Mouse (Mus musculus) forebrain, postnatal 0 days (tissue): ENCODE results near the gene Fnbp1l. TPM values are rescaled to one million over a fixed set of nuclear protein-coding genes. Genes with fewer than 3 reads are reported as not detected.
A peak's percentile ranks its signal among the peaks of the same experiment; 100 is the strongest.

Experiments used
- ATAC-seq: fragments of 200-750 bp; cut with Nextera tagmentation; 2 replicates; pipeline ENCODE4 v1.8.0; 2017; ENCODE audit warnings: mild to moderate bottlenecking, moderate library complexity
- DNase-seq: peaks from one replicate; pipeline ENCODE4 v3.0.0-alpha.2; 2015
- H3K27ac ChIP-seq: fragments of 300-500 bp; sonication (generic); 2 replicates; pipeline ENCODE4 v1.5.1; 2014; ENCODE audit warnings: low read depth, mild to moderate bottlenecking, antibody characterized with exemption, low read length, moderate library complexity, mixed read lengths
- H3K27me3 ChIP-seq: fragments of 300-500 bp; sonication (generic); 2 replicates; pipeline ENCODE4 v1.6.1; 2014; ENCODE audit warnings: mild to moderate bottlenecking, low read length, mixed read lengths; ENCODE audit not compliant: insufficient read depth
- H3K36me3 ChIP-seq: fragments of 300-500 bp; sonication (generic); 2 replicates; pipeline ENCODE4 v1.6.1; 2014; ENCODE audit warnings: mild to moderate bottlenecking, moderate library complexity; ENCODE audit not compliant: insufficient read depth
- H3K4me1 ChIP-seq: fragments of 300-500 bp; sonication (generic); 2 replicates; pipeline ENCODE4 v1.6.1; 2014; ENCODE audit warnings: antibody characterized with exemption; ENCODE audit not compliant: insufficient read depth
- H3K4me2 ChIP-seq: fragments of 300-500 bp; sonication (generic); 2 replicates; pipeline ENCODE4 v1.6.1; 2014; ENCODE audit warnings: low read depth, mild to moderate bottlenecking, moderate library complexity
- H3K4me3 ChIP-seq: fragments of 300-500 bp; sonication (generic); 2 replicates; pipeline ENCODE4 v1.5.1; 2014; ENCODE audit warnings: low read depth, low read length, mixed read lengths
- H3K9ac ChIP-seq: fragments of 300-500 bp; sonication (generic); 2 replicates; pipeline ENCODE4 v1.6.1; 2014; ENCODE audit warnings: mild to moderate bottlenecking
- H3K9me3 ChIP-seq: fragments of 300-500 bp; sonication (generic); 2 replicates; pipeline ENCODE4 v1.6.1; 2016; ENCODE audit warnings: low read length
- CTCF ChIP-seq: sonication (generic); IDR thresholded peaks from 2 replicates; pipeline ENCODE4 v1.5.1; 2016; ENCODE audit warnings: antibody characterized with exemption, control low read depth, low read depth
- WGBS: fragments of 180-500 bp; shearing (Covaris S2); extraction: QIAGEN DNeasy Blood & Tissue Kit; methylation state at CpG from one replicate; pipeline ENCODE4 v1.1.7; 2014; 5-methylcytosine and 5-hydroxymethylcytosine counted together
- polyA plus RNA-seq: library from polyadenylated mRNA; unstranded; fragments of >200 nt; fragmentation: Nextera tagmentation; extraction: Ambion mirVana; gene quantifications from 2 replicates; pipeline ENCODE4 v1.2.1, GENCODE M21; 2015
- total RNA-seq: library from RNA; depleted of rRNA; stranded (reverse); fragments of >200 nt; gene quantifications from 2 replicates; pipeline ENCODE4 v1.2.3, GENCODE M21; 2014

Fnbp1l gene
- total and polyA plus RNA-seq, 2 experiments from 2014 or later, result 203 to 220 TPM

- H3K4me3 ChIP-seq, result no peak overlapping the region
- no peak overlapping the region for H3K9ac ChIP-seq
- no peak overlapping the region for H3K27ac ChIP-seq
- no peaks in the 10 kb centered on the region for H3K36me3 ChIP-seq
- ATAC-seq (no peak), DNase-seq (peak; percentile 24)
- H3K27me3 ChIP-seq, result no peaks in the 10 kb centered on the region
- TF ChIP-seq CTCF, result no peak
- no peak overlapping the region for H3K4me2 ChIP-seq
- no peaks in the 10 kb centered on the region for H3K9me3 ChIP-seq
- peaks cover 5% of the 10 kb centered on the region; the same call in 1 of the 2 replicates for H3K4me1 ChIP-seq
- WGBS, result 37% methylated on average over 6 of the region's 6 CpGs
Observed at GRCm38 (mm10) chr3:122624591-122624990, 5.1 kb upstream of the Fnbp1l start.

DNA sequence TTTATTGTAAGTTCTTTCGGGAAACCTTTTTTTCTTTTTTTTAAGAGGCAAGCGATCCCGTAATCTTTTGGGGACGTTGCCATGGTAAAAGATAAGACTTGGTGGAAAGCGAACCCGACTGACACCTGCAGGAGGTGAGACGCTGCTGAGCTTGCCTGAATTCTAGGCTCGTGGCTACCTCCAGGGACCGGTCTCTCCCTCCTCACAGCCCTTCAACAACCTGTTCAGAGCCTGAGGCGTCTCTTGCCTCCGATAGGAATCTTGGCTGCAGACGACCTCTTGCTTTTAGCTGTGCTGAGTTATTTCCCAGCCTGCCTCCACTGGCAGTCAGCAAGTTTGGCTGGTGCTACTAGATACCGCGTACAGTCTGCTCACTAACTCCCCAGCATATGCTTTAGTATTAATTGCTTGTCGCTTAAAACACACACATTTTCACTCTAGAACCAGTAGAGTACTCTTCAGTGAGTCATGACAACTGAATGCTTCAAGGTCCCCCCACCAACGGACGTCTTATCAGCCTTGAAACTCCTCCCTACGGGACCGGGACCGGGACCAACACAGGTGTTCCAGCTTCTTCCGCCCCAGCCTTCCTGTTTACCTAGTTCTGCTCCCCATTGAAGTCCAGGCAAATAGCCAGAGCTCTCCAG is 893 bp upstream of the Fnbp1l start:
- peaks cover 13% of the 10 kb centered on the region; the same call in 1 of the 2 replicates for H3K4me1 ChIP-seq
- H3K9ac ChIP-seq, result peak overlapping the region; percentile 99
- H3K36me3 ChIP-seq, result no peaks in the 10 kb centered on the region
- peak overlapping the region; percentile 64 for H3K4me2 ChIP-seq
- peak overlapping the region; percentile 100 for H3K27ac ChIP-seq
- no peaks in the 10 kb centered on the region for H3K27me3 ChIP-seq
- peak; percentile 48 for TF ChIP-seq CTCF
- no peaks in the 10 kb centered on the region for H3K9me3 ChIP-seq
- ATAC-seq (peak; percentile 63), DNase-seq (peak; percentile 85)
- 2% methylated on average over 21 of the region's 21 CpGs for WGBS
- H3K4me3 ChIP-seq, result peak overlapping the region; percentile 99

GRCm38 (mm10) chr3:122619931-122620284 is 393 bp upstream of the Fnbp1l start:
- no peaks in the 10 kb centered on the region for H3K27me3 ChIP-seq
- peak overlapping the region; percentile 64 for H3K4me2 ChIP-seq
- ATAC-seq (peak; percentile 81), DNase-seq (peak; percentile 84)
- TF ChIP-seq CTCF, result no peak
- no peaks in the 10 kb centered on the region for H3K9me3 ChIP-seq
- H3K36me3 ChIP-seq, result no peaks in the 10 kb centered on the region
- peak overlapping the region; percentile 99 for H3K9ac ChIP-seq
- under 1% methylated on average over 20 of the region's 20 CpGs for WGBS
- peaks cover 18% of the 10 kb centered on the region; the same call in 1 of the 2 replicates for H3K4me1 ChIP-seq
- peak overlapping the region; percentile 100 for H3K27ac ChIP-seq
- H3K4me3 ChIP-seq, result peak overlapping the region; percentile 99

- Histone ChIP-seq H3K9ac (peak overlapping the region; percentile 99), H3K36me3 (no peaks in the 10 kb centered on the region), H3K4me3 (peak overlapping the region; percentile 99), H3K27ac (peak overlapping the region; percentile 100), H3K4me2 (peak overlapping the region; percentile 64), H3K27me3 (no peaks in the 10 kb centered on the region), H3K4me1 (peaks cover 21% of the 10 kb centered on the region; the same call in 1 of the 2 replicates), H3K9me3 (no peaks in the 10 kb centered on the region)
- TF ChIP-seq CTCF, result peak; percentile 55
- DNase-seq (peak; percentile 73), ATAC-seq (no peak)
- WGBS, result under 1% methylated on average over 30 of the region's 30 CpGs
Observed at GRCm38 (mm10) chr3:122618402-122618801, 1.1 kb downstream of the Fnbp1l start.

DNA sequence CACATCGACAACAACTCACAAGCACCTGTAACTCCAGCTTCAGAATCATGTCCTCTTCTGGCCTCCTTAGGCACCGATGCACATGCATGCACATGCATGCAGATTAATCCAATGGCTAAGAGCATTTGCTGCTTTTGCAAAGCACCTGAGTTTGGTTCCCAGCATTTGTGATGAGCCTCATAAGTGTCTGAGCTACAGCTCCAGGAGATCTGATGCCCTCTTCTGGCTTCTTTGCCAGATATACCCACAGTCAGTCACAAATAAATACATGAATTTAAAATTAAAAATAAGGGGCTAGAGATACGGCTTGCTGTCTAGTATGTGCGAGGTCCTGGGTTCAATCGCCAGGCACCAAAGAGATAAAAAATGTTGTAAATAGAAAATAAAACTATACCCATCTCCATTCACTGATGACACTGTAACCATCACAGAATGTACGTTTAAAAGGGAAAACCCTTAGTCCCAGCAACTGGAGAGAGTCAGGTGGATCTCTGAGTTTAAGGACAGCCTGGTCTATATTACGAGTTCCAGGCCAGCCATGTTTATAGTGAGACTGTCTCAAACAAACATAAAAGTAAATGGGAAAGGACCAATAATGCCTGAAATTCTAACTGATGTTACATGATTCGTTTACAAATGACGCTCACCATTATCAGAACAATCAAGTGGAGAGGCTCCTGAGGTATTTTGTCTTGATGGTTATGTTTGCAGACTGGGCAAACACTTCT is 1.7 kb downstream of the Fnbp1l start:
- Histone ChIP-seq H3K4me2 (peak overlapping the region; percentile 64), H3K27ac (peak overlapping the region; percentile 100), H3K9ac (peak overlapping the region; percentile 99), H3K4me3 (peak overlapping the region; percentile 99), H3K36me3 (no peaks in the 10 kb centered on the region), H3K4me1 (peaks cover 24% of the 10 kb centered on the region; the same call in 1 of the 2 replicates), H3K27me3 (no peaks in the 10 kb centered on the region), H3K9me3 (no peaks in the 10 kb centered on the region)
- ATAC-seq (no peak), DNase-seq (peak; percentile 50)
- WGBS, result 29% methylated on average over 9 of the region's 9 CpGs
- peak; percentile 50 for TF ChIP-seq CTCF

GRCm38 (mm10) chr3:122612537-122612936 is 7.0 kb downstream of the Fnbp1l start:
- peaks cover 19% of the 10 kb centered on the region; the same call in 1 of the 2 replicates for H3K4me1 ChIP-seq
- no peak overlapping the region for H3K9ac ChIP-seq
- 0 out of 2 replicates have a peak, but pooled peaks cover 3% of the 10 kb centered on the region for H3K36me3 ChIP-seq
- H3K4me2 ChIP-seq, result no peak overlapping the region
- DNase-seq (no peak), ATAC-seq (no peak)
- no peak overlapping the region for H3K4me3 ChIP-seq
- H3K9me3 ChIP-seq, result no peaks in the 10 kb centered on the region
- no peak overlapping the region for H3K27ac ChIP-seq
- no peaks in the 10 kb centered on the region for H3K27me3 ChIP-seq
- 72% methylated on average over 6 of the region's 6 CpGs for WGBS
- TF ChIP-seq CTCF, result no peak

DNA sequence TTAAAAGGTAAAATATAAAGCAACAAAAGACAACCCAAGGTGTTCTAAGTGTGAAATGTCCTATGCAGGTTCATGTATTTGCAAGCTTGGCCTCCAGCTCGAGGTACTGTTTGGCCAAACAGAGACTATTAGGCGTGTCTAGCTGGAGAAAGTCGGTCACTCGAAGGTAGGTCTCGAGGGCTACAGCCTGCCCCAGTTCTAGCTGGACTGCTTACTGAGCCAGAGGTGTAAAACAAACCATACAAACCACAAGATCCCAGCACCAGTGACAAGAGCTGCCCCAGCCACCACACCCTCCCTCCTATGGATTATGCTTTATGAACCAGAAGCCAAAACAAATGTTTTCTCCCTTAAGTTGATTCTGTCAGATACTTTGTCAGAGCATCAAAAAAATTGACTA is 7.8 kb downstream of the Fnbp1l start:
- Histone ChIP-seq H3K4me1 (peaks cover 12% of the 10 kb centered on the region; the same call in 1 of the 2 replicates), H3K36me3 (0 out of 2 replicates have a peak, but pooled peaks cover 3% of the 10 kb centered on the region), H3K4me3 (no peak overlapping the region), H3K27ac (no peak overlapping the region), H3K4me2 (no peak overlapping the region), H3K9ac (no peak overlapping the region), H3K9me3 (no peaks in the 10 kb centered on the region), H3K27me3 (no peaks in the 10 kb centered on the region)
- no peak for TF ChIP-seq CTCF
- ATAC-seq (no peak), DNase-seq (no peak)
- WGBS, result 84% methylated on average over 5 of the region's 5 CpGs
